Mouse (Mus musculus): Measurements from ENCODE around the gene Szt2.

DNA sequence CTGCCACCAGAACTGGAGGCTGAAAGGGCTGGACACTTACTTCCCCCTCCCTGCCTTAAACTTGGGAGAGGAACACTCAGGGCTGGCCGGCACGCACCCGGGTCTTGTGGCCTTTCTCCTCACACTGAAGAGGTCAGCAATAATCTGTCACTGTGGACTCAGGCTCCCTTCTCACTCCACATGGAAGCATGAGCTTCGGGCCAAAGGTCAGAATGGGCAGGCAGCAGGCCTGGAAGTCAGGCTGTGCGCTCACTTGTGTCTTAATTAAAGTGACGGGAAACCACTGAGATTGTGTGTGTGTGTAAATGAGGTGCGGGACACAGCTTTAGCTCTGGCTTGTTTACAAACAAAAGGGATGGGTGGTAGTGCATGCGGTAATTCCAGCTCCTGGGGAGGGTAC lies 23.3 kb upstream of the Szt2 start:
- no peak for TF ChIP-seq POLR2AphosphoS2 (IDR thresholded peaks at IDR 0.05; ENCODE audit: low read depth, low read length)
- TF ChIP-seq MAFK (IDR thresholded peaks at IDR 0.05; ENCODE audit: insufficient replicate concordance, low read length), result no peak
- TF ChIP-seq CTCF (conservative IDR thresholded peaks at IDR 0.05 in 1 of 2, IDR thresholded peaks at IDR 0.05 in 1 of 2; ENCODE audit: low read depth in 2 of 2, low read length in 2 of 2), result no peak
